Mouse (Mus musculus) MEL (cell line): ENCODE data around the gene Gm21988. TPM values are rescaled to one million over a fixed set of nuclear protein-coding genes. Genes with fewer than 3 reads are reported as not detected.

ENCODE experiments used
- DNase-seq: peaks from one replicate; pipeline ENCODE4 v3.0.0; 2011; ENCODE audit warnings: low read depth, low spot score
- H3K27ac ChIP-seq: 2 replicates; pipeline ENCODE4 v1.5.1; 2012; ENCODE audit warnings: low read depth, mild to moderate bottlenecking, control low read depth, low read length, moderate library complexity; ENCODE audit not compliant: control insufficient read depth
- H3K27me3 ChIP-seq, 2 experiments: fragments of 150-350 bp in 1 of 2; sonication (generic) in 1 of 2; 2 replicates each; pipeline ENCODE4 v1.6.1; 2012; ENCODE audit warnings: low read length in 2 of 2, mild to moderate bottlenecking in 2 of 2, improper control_type of control experiment in 1 of 2, moderate library complexity in 1 of 2; ENCODE audit not compliant: insufficient read depth in 2 of 2, control insufficient read depth in 1 of 2
- H3K36me3 ChIP-seq, 2 experiments: 2 replicates each; pipeline ENCODE4 v1.6.1; 2012 to 2014; ENCODE audit warnings: low read length in 2 of 2, improper control_type of control experiment in 1 of 2, inconsistent platforms in 1 of 2, mild to moderate bottlenecking in 1 of 2; ENCODE audit not compliant: insufficient read depth in 2 of 2, control insufficient read depth in 1 of 2
- H3K4me1 ChIP-seq, 2 experiments: fragments of 150-350 bp in 1 of 2; sonication (generic) in 1 of 2; 2 replicates each; pipeline ENCODE4 v1.6.1; 2012; ENCODE audit warnings: low read length in 2 of 2, improper control_type of control experiment in 1 of 2, mild to moderate bottlenecking in 1 of 2; ENCODE audit not compliant: insufficient read depth in 2 of 2, control insufficient read depth in 1 of 2
- H3K4me3 ChIP-seq, 2 experiments: fragments of 150-350 bp in 1 of 2; sonication (generic) in 1 of 2; 2 replicates each; pipeline ENCODE4 v1.5.1; 2012; ENCODE audit warnings: low read depth in 2 of 2, low read length in 2 of 2, mild to moderate bottlenecking in 2 of 2, moderate library complexity in 2 of 2, control low read depth in 1 of 2, improper control_type of control experiment in 1 of 2; ENCODE audit not compliant: control insufficient read depth in 1 of 2, insufficient read depth in 1 of 2
- H3K79me2 ChIP-seq: 2 replicates; pipeline ENCODE4 v1.6.1; 2012; ENCODE audit warnings: mild to moderate bottlenecking, low read length, moderate library complexity; ENCODE audit not compliant: control insufficient read depth, poor library complexity, insufficient read depth
- H3K9ac ChIP-seq: 2 replicates; pipeline ENCODE4 v1.6.1; 2012; ENCODE audit warnings: low read depth, mild to moderate bottlenecking, control low read depth, low read length, moderate library complexity; ENCODE audit not compliant: control insufficient read depth, poor library complexity, severe bottlenecking
- H3K9me3 ChIP-seq: fragments of 150-350 bp; sonication (generic); replicated peaks from 2 replicates; pipeline ENCODE4 v1.6.1; 2012; ENCODE audit warnings: mild to moderate bottlenecking, low read length, improper control_type of control experiment, moderate library complexity; ENCODE audit not compliant: insufficient read depth
- BHLHE40 ChIP-seq: IDR thresholded peaks from 2 replicates; pipeline ENCODE4 v1.6.1; 2012; ENCODE audit warnings: low read depth, mild to moderate bottlenecking, inconsistent platforms, low read length, improper control_type of control experiment, borderline replicate concordance
- CHD1 ChIP-seq: IDR thresholded peaks from 2 replicates; pipeline ENCODE4 v1.6.1; 2012; ENCODE audit warnings: low read depth, mild to moderate bottlenecking, inconsistent platforms, low read length, improper control_type of control experiment
- CTCF ChIP-seq, 3 experiments: IDR thresholded peaks in 2 of 3; conservative IDR thresholded peaks in 1 of 3; 2 replicates each; pipeline ENCODE4 v1.5.1; 2011 to 2012; ENCODE audit warnings: low read length in 3 of 3, low read depth in 2 of 3, mild to moderate bottlenecking in 2 of 3, improper control_type of control experiment in 1 of 3, inconsistent platforms in 1 of 3, mixed read lengths in 1 of 3, moderate library complexity in 1 of 3; ENCODE audit not compliant: control insufficient read depth in 1 of 3, insufficient read depth in 1 of 3, poor library complexity in 1 of 3, severe bottlenecking in 1 of 3
- ELF1 ChIP-seq: IDR thresholded peaks from 2 replicates; pipeline ENCODE4 v1.6.1; 2014; ENCODE audit warnings: low read depth, mild to moderate bottlenecking, inconsistent platforms, low read length, improper control_type of control experiment, moderate library complexity
- EP300 ChIP-seq, 2 experiments: IDR thresholded peaks; 2 replicates each; pipeline ENCODE4 v1.6.1; 2011; ENCODE audit warnings: improper control_type of control experiment in 2 of 2, low read length in 2 of 2, low read depth in 1 of 2, mild to moderate bottlenecking in 1 of 2
- GABPA ChIP-seq: IDR thresholded peaks from 2 replicates; pipeline ENCODE4 v1.6.1; 2012; ENCODE audit warnings: low read depth, mild to moderate bottlenecking, inconsistent platforms, low read length, improper control_type of control experiment, moderate library complexity
- GATA1 ChIP-seq: IDR thresholded peaks from 2 replicates; pipeline ENCODE4 v1.6.1; 2011; ENCODE audit warnings: low read depth, low read length, improper control_type of control experiment
- HCFC1 ChIP-seq: IDR thresholded peaks from 2 replicates; pipeline ENCODE4 v1.6.1; 2012; ENCODE audit warnings: low read depth, mild to moderate bottlenecking, inconsistent platforms, low read length, improper control_type of control experiment, moderate library complexity
- JUND ChIP-seq: IDR thresholded peaks from 2 replicates; pipeline ENCODE4 v1.6.1; 2011; ENCODE audit warnings: low read depth, mild to moderate bottlenecking, improper control_type of control experiment, low read length
- MAFK ChIP-seq: IDR thresholded peaks from 2 replicates; pipeline ENCODE4 v1.6.1; 2011; ENCODE audit warnings: low read depth, mild to moderate bottlenecking, low read length, improper control_type of control experiment, borderline replicate concordance
- MAX ChIP-seq: IDR thresholded peaks from 2 replicates; pipeline ENCODE4 v1.6.1; 2011; ENCODE audit warnings: low read length, improper control_type of control experiment
- MAZ ChIP-seq: IDR thresholded peaks from 2 replicates; pipeline ENCODE4 v1.6.1; 2012; ENCODE audit warnings: low read depth, mild to moderate bottlenecking, inconsistent platforms, low read length, improper control_type of control experiment
- NELFE ChIP-seq: IDR thresholded peaks from 2 replicates; pipeline ENCODE4 v1.6.1; 2011; ENCODE audit warnings: low read depth, low read length, improper control_type of control experiment
- POLR2AphosphoS2 ChIP-seq: IDR thresholded peaks from 2 replicates; pipeline ENCODE4 v1.6.1; 2011; ENCODE audit warnings: low read length, improper control_type of control experiment
- POLR2AphosphoS5 ChIP-seq: IDR thresholded peaks from 2 replicates; pipeline ENCODE4 v1.6.1; 2012; ENCODE audit warnings: low read depth, borderline replicate concordance, mild to moderate bottlenecking, inconsistent platforms, low read length, moderate library complexity, mixed read lengths
- RAD21 ChIP-seq: IDR thresholded peaks from 2 replicates; pipeline ENCODE4 v1.6.1; 2011; ENCODE audit warnings: mild to moderate bottlenecking, low read depth, low read length, improper control_type of control experiment
- SIN3A ChIP-seq: IDR thresholded peaks from 2 replicates; pipeline ENCODE4 v1.6.1; 2012; ENCODE audit warnings: low read length, improper control_type of control experiment, inconsistent platforms
- SMC3 ChIP-seq: IDR thresholded peaks from 2 replicates; pipeline ENCODE4 v1.6.1; 2011; ENCODE audit warnings: low read depth, low read length, improper control_type of control experiment
- TBP ChIP-seq: IDR thresholded peaks from 2 replicates; pipeline ENCODE4 v1.8.0; 2011; ENCODE audit warnings: low read depth, low read length, improper control_type of control experiment
- USF1 ChIP-seq: IDR thresholded peaks from 2 replicates; pipeline ENCODE4 v1.6.1; 2014; ENCODE audit warnings: low read depth, mild to moderate bottlenecking, inconsistent platforms, low read length, improper control_type of control experiment, moderate library complexity
- ZC3H11A ChIP-seq: IDR thresholded peaks from 2 replicates; pipeline ENCODE4 v1.6.1; 2012; ENCODE audit warnings: low read depth, mild to moderate bottlenecking, inconsistent platforms, low read length, improper control_type of control experiment
- ZKSCAN1 ChIP-seq: IDR thresholded peaks from 2 replicates; pipeline ENCODE4 v1.6.1; 2012; ENCODE audit warnings: low read depth, mild to moderate bottlenecking, inconsistent platforms, low read length, improper control_type of control experiment, moderate library complexity
- ZNF384 ChIP-seq: IDR thresholded peaks from 2 replicates; pipeline ENCODE4 v1.6.1; 2012; ENCODE audit warnings: low read depth, mild to moderate bottlenecking, inconsistent platforms, low read length, improper control_type of control experiment
- polyA plus RNA-seq, 2 experiments: library from polyadenylated mRNA; stranded (reverse) in 1 of 2; unstranded in 1 of 2; fragments of >175 nt in 1 of 2; fragments of >200 nt in 1 of 2; gene quantifications; 2 replicates each; pipeline versions ENCODE4 v1.2.1 to v1.2.4; 2012; ENCODE audit warnings: low replicate concordance in 2 of 2, low read depth in 1 of 2; ENCODE audit not compliant: insufficient read length in 2 of 2, insufficient read depth in 1 of 2, missing spikeins in 1 of 2
- total RNA-seq: library from RNA; depleted of rRNA; stranded (reverse); fragments of 300-350 nt; gene quantifications from 2 replicates; pipeline ENCODE4 v1.2.3, GENCODE M21; 2012

Gm21988 gene
- total and polyA plus RNA-seq, 3 experiments, result 3.7 to 4.1 TPM; not detected in 1

DNA sequence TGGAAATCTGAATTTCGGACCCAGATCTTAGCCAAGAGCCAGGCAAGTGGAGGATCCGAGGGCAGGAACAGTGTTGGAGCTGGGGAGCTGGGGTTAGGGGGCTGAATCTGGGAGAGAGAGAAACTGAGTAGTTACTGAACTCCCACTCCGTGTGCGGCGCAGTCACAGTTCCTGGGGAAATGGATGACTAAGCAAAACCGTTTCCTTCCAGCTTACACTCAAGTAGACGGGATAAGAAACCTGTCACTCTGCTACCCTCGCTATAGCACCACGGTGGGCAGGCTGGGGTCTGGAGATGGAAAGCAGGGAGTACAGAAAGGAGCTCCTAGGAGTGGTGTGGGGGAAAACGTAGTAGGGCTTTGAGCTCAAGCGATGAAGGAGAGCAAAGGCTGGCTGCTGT lies 10.5 kb upstream of the Gm21988 start:
- no peaks in the 10 kb centered on the region for H3K9me3 ChIP-seq
- no peak overlapping the region for H3K9ac ChIP-seq
- H3K4me3 ChIP-seq, result no peak overlapping the region
- no peaks in the 10 kb centered on the region for H3K79me2 ChIP-seq
- H3K27ac ChIP-seq, result no peak overlapping the region
- no peaks in the 10 kb centered on the region for H3K4me1 ChIP-seq
- no peak for DNase-seq
- no peaks in the 10 kb centered on the region for H3K36me3 ChIP-seq
- no peak for TF ChIP-seq NELFE
- TF ChIP-seq MAFK, result no peak
- TF ChIP-seq TBP, result no peak
- no peak for TF ChIP-seq ELF1
- TF ChIP-seq USF1, result no peak
- no peak for TF ChIP-seq RAD21
- no peak for TF ChIP-seq POLR2AphosphoS5
- TF ChIP-seq HCFC1, result no peak
- TF ChIP-seq POLR2AphosphoS2, result no peak
- TF ChIP-seq, all 39 proteins: peak for 0
- H3K27me3 ChIP-seq, result peaks cover 0 to 5% of the 10 kb centered on the region in 2 experiments

DNA sequence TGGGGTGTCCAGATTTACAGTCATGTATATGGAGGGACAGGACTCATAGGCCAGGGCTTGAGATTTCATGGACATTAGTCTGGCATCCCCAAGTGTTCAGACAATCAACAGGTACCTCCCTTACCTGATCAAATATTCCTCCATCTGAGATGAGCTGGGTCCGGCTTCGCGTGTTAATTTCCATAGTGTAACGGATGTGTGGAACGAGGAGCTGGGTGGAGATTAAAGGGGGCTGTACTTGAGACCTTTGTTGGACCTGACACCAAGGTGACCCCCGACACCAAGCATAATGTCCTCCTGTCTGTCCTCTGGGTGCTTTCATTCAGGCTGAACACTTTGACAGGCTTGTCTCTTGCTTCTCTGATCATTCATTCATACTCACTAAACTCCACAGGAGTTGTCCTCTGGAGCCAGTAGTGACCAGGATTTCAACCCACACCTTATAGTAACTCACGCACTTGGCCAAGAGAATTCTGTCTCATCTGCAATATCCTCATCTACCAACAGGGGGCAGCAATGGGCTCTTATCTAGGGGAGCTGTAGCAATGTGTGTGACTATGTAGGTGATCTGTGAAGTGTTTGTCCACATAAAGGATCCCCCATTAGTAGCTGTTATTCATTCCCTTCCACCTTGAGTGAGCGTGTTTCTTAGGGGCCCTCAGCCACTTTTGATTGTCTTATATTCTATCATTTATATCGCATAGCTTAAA lies 7.7 kb upstream of the Gm21988 start:
- no peak overlapping the region for H3K27ac ChIP-seq
- TF ChIP-seq GATA1 (peak; percentile 46; the same call in 1 of the 2 replicates), ZNF384 (no peak), SIN3A (no peak), RAD21 (peak; percentile 32), SMC3 (peak; percentile 41), MAX (no peak), CTCF (IDR thresholded peaks at IDR 0.05 in 2 of 3, conservative IDR thresholded peaks at IDR 0.05 in 1 of 3; ENCODE audit: control insufficient read depth in 1 of 3, insufficient read depth in 1 of 3, low read depth in 2 of 3, low read length in 3 of 3, poor library complexity in 1 of 3, severe bottlenecking in 1 of 3) (peak; percentile 29 to 86 (median 69); a peak in 5 of 6 replicates)
- no peaks in the 10 kb centered on the region for H3K79me2 ChIP-seq
- no peaks in the 10 kb centered on the region for H3K36me3 ChIP-seq
- H3K9ac ChIP-seq, result no peak overlapping the region
- DNase-seq, result peak; percentile 83
- no peaks in the 10 kb centered on the region for H3K4me1 ChIP-seq
- H3K4me3 ChIP-seq, result no peak overlapping the region
- no peaks in the 10 kb centered on the region for H3K9me3 ChIP-seq
- peaks cover 2% of the 10 kb centered on the region in 2 experiments for H3K27me3 ChIP-seq

DNA sequence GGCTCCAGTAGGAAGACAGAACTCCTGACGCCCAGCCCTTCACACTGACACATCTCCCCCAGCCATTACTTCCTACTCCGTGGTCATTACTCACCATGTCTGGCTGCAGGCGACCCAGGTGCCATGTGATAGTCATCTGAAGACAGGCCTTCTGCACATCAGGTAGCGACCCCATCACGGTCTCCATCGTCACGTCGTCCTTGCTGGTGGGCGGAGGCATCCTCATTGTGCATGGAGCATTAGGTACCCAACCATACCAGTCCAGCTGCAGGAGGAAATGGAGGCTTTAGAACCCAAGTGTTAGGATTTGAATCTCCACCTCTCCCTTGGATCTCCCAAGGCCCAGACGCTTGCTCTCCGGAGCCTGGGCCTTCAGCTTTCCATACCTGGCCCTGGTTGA lies 3.0 kb upstream of the Gm21988 start:
- H3K9me3 ChIP-seq, result no peaks in the 10 kb centered on the region
- no peaks in the 10 kb centered on the region; a peak in 2 of 4 replicates for H3K4me1 ChIP-seq
- peaks cover 16% of the 10 kb centered on the region for H3K79me2 ChIP-seq
- TF ChIP-seq MAZ (no peak), EP300 (IDR thresholded peaks at IDR 0.05; ENCODE audit: low read depth in 1 of 2, low read length in 2 of 2) (no peak), BHLHE40 (no peak), GABPA (no peak), GATA1 (no peak), ZC3H11A (no peak), JUND (no peak), SMC3 (no peak), ZKSCAN1 (no peak), CHD1 (no peak), MAFK (no peak)
- TF ChIP-seq, all 39 proteins: peak for 0
- H3K36me3 ChIP-seq, result no peaks in the 10 kb centered on the region; a peak in 1 of 4 replicates
- no peak overlapping the region for H3K27ac ChIP-seq
- H3K4me3 ChIP-seq, result no peak overlapping the region
- H3K27me3 ChIP-seq, result peaks cover 0 to 2% of the 10 kb centered on the region in 2 experiments; a peak in 2 of 4 replicates
- no peak for DNase-seq
- H3K9ac ChIP-seq, result no peak overlapping the region
